Comparison of ENCODE assay signal across 8 mouse cellular contexts in genomic region chr19:53704895-53705823, GRCm38 (mm10). TPM values are rescaled to one million over a fixed set of nuclear protein-coding genes. Genes with fewer than 3 reads are reported as not detected.
DNase-seq lines count a peak whose midpoint lies in the region; ATAC-seq and TF ChIP-seq lines count a peak whose summit lies in the region.

No protein-coding gene starts in this region.

- H3K36me3 ChIP-seq in kidney, adult 2 months (ENCODE audit: control insufficient read depth, insufficient read depth, low read length) = no peaks in the 10 kb centered on the region

- TF ChIP-seq POLR2A in kidney, adult 2 months (IDR thresholded peaks at IDR 0.05; ENCODE audit: low read depth, low read length) = no peak

- H3K4me3 ChIP-seq in kidney, adult 2 months (ENCODE audit: insufficient read depth, low read depth, low read length) = peak overlapping the region; percentile 7; the same call in 1 of the 2 replicates

- DNase-seq in adrenal gland, adult 2 months = peak; percentile 66
- DNase-seq in cerebellum, postnatal 10 days = peak; percentile 81 to 82
- DNase-seq in frontal cortex, postnatal 36 days (ENCODE audit: low spot score in 2 of 2) = peak; percentile 62 to 70
- peak; percentile 66 for DNase-seq in kidney, adult 2 months
- peak; percentile 64 to 70 for DNase-seq in left cerebral cortex, postnatal 36 days (ENCODE audit: low spot score in 2 of 2)
- peak; percentile 69 for DNase-seq in mesoderm, embryonic 11.5 days (ENCODE audit: low read depth, low spot score)
- DNase-seq in right cerebral cortex, postnatal 14 days = peak; percentile 65

- 8% methylated on average over 29 of the region's 29 CpGs for WGBS in kidney, adult 2 months

- intact Hi-C loops in left cerebral cortex, postnatal 36 days (cut with DNase I) = loop anchor here (5.0 kb wide), 1 partner anchor 58 kb away; no protein-coding TSS in a partner anchor

- no peak overlapping the region for H3K27ac ChIP-seq in kidney, adult 2 months (ENCODE audit: insufficient read depth, low read depth, low read length)

- no peak for ATAC-seq in inflammation-experienced regulatory T-cells, adult 6 months

- no peaks in the 10 kb centered on the region for H3K4me1 ChIP-seq in kidney, adult 2 months (ENCODE audit: control insufficient read depth, insufficient read depth, low read length)

- TF ChIP-seq CTCF in kidney, adult 2 months (conservative IDR thresholded peaks at IDR 0.05; ENCODE audit: insufficient read depth, insufficient read length, low read depth, low read length) = peak; percentile 78

- H3K27me3 ChIP-seq in kidney, adult 2 months (replicated peaks; ENCODE audit: control insufficient read depth, insufficient read depth, low read length) = no peaks in the 10 kb centered on the region

RNA-seq across cellular contexts. Expression of gene Rbm20, which starts 28.1 kb away (rescaled TPM):
- 1 to 10 TPM; 1.2 to 2.0 TPM for total RNA-seq in adrenal gland, adult 2 months (2021)
- 0.49 and 1.0 TPM in 2 replicates for polyA plus RNA-seq in adrenal gland, adult 2 months (2012; rRNA removed)
- 4.3 and 4.5 TPM in 2 replicates for polyA plus RNA-seq in kidney, adult 2 months (2012; rRNA removed)
- total RNA-seq in left cerebral cortex, postnatal 36 days (2021) = 1 to 10 TPM; 4.4 to 5.2 TPM
- polyA plus RNA-seq in inflammation-experienced regulatory T-cells, adult 6 months (2017; shearing (Covaris generic)) = under 1 TPM; 0.15 to 0.20 (median 0.15) TPM
